Mouse (Mus musculus) cerebellum, adult 2 months (tissue): ENCODE data around the gene Ffar4. TPM values are rescaled to one million over a fixed set of nuclear protein-coding genes. Genes with fewer than 3 reads are reported as not detected.

Source experiments
- DNase-seq, 2 experiments: peaks; one replicate each; pipeline ENCODE4 v3.0.0; 2021
- H3K27ac ChIP-seq: fragments of 200-500 bp; 2 replicates; pipeline ENCODE4 v1.5.1; 2012; ENCODE audit warnings: low read length, control low read depth, inconsistent platforms; ENCODE audit not compliant: insufficient read depth
- H3K27me3 ChIP-seq: fragments of 200-500 bp; 2 replicates; pipeline ENCODE4 v1.6.1; 2012; ENCODE audit warnings: inconsistent platforms, mild to moderate bottlenecking, low read length, moderate library complexity; ENCODE audit not compliant: control insufficient read depth, insufficient read depth
- H3K4me1 ChIP-seq: fragments of 200-500 bp; 2 replicates; pipeline ENCODE4 v1.6.1; 2011; ENCODE audit warnings: low read length; ENCODE audit not compliant: control insufficient read depth, insufficient read depth
- H3K4me3 ChIP-seq: fragments of 200-500 bp; replicated peaks from 2 replicates; pipeline ENCODE3; 2011; ENCODE audit warnings: mild to moderate bottlenecking, low read depth, low read length, control low read depth; ENCODE audit not compliant: insufficient read depth
- CTCF ChIP-seq: fragments of 200-500 bp; IDR thresholded peaks from 2 replicates; pipeline ENCODE4 v1.5.1; 2011; ENCODE audit warnings: low read depth, mild to moderate bottlenecking, control low read depth, low read length, moderate library complexity, borderline replicate concordance; ENCODE audit not compliant: insufficient read depth
- POLR2A ChIP-seq: fragments of 200-500 bp; IDR thresholded peaks from 2 replicates; pipeline ENCODE4 v1.6.1; 2011; ENCODE audit warnings: low read length, control low read depth, borderline replicate concordance; ENCODE audit not compliant: insufficient read depth
- whole genome bisulfite sequencing: fragments of 180-500 bp; shearing (Covaris S2); methylation state at CpG from one replicate; pipeline ENCODE4 v1.1.7; 2018; 5-methylcytosine and 5-hydroxymethylcytosine counted together
- polyA plus RNA-seq: library from polyadenylated mRNA; depleted of rRNA; stranded (reverse); fragments of >200 nt; gene quantifications from 2 replicates; pipeline ENCODE4 v1.2.3, GENCODE M21; 2012; rRNA removed

Ffar4 gene
- polyA plus RNA-seq, result not detected in 2 replicates

DNA sequence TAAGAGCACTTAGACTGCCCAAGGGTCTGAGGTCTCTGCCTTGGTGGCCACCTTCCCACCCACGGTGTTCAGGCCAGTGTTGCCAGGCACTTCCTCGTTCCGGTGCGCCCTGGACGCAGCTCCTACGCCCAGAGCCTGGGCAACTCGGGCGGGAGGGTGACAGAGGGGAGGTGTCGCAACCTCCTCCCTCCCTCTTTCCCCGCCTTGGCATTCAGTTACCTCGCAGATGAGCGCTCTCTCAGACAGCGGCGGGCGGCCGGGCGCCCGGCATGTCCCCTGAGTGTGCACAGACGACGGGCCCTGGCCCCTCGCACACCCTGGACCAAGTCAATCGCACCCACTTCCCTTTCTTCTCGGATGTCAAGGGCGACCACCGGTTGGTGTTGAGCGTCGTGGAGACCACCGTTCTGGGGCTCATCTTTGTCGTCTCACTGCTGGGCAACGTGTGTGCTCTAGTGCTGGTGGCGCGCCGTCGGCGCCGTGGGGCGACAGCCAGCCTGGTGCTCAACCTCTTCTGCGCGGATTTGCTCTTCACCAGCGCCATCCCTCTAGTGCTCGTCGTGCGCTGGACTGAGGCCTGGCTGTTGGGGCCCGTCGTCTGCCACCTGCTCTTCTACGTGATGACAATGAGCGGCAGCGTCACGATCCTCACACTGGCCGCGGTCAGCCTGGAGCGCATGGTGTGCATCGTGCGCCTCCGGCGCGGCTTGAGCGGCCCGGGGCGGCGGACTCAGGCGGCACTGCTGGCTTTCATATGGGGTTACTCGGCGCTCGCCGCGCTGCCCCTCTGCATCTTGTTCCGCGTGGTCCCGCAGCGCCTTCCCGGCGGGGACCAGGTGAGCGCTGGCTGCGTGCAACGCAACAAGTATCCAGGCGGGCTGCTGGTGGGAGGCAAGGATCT is at the start of gene Ffar4:
Ffar4 (plus strand) TSS at position 214 of the 901 bp plus-strand sequence.
- no peak for DNase-seq
- under 1% methylated on average over 77 of the region's 77 CpGs for WGBS
- Histone ChIP-seq H3K27me3 (no peaks in the 10 kb centered on the region; the same call in 1 of the 2 replicates), H3K4me1 (no peaks in the 10 kb centered on the region), H3K27ac (no peak within 1 kb of the TSS), H3K4me3 (no peak within 1 kb of the TSS)
- TF ChIP-seq CTCF (no peak), POLR2A (no peak)

DNA sequence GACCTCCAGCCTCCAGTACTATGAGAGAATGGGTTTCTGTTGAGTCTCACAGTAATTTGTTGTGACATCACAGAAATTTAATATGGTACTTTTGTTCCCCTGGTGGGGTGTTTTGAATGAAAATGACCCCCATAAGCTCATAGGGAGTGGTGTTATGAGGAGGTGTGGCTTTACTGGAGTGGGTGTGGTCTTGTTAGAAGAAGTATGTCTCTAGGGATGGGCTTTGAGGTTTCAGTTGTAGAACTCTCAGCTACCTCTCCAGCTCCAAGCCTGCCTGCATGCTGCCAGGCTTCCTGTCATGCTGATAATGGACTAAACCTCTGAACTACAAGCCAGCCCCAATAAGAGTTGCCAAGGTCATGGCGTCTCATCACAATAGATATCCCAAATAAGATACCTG is 47.2 kb upstream of the Ffar4 start:
- TF ChIP-seq CTCF (no peak), POLR2A (no peak)
- no peak for DNase-seq
- Histone ChIP-seq H3K27me3 (no peaks in the 10 kb centered on the region), H3K4me3 (no peak overlapping the region), H3K27ac (no peak overlapping the region), H3K4me1 (no peaks in the 10 kb centered on the region)
- WGBS, result 100% methylated on average over 1 of the region's 1 CpGs

DNA sequence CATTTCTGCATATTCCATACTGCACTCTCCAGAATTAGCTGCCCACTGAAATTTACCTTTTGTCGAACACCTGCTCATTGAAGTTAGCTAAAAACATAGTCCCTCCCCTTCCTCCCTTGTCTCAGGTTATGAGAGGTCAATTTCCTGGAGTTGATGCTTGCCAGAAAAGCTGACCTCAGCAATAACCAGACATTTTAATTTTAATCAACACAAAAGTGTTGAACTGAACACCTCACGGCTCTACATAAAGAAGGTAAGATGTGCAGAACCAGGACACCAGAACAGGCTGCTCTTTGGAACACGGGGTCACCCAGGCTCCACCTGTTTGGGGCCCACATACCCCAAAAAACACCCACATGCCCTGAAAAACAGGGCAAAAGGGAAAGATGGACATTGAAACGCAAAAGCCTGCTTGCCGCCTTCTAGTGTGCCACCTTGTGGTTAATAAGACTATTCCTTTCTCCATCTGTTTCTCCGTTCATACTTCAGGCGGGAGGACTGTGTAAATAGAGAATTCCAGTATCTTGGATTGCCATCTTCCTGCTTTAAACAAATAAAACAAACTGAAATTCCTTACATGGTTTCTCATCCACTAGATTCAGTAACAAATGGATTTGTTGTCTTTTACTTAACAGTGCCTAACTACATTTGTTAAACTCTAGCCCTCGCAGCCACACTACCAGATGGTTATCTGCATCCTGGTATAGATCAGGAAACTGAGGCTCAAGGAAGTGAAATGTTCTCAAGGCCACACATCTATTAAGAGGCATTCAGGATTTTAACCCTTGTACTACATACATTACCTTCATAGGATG is 43.4 kb upstream of the Ffar4 start:
- H3K27me3 ChIP-seq, result no peaks in the 10 kb centered on the region
- TF ChIP-seq POLR2A (no peak), CTCF (peak; percentile 63)
- DNase-seq, result peak; percentile 36 to 55
- H3K27ac ChIP-seq, result no peak overlapping the region
- H3K4me1 ChIP-seq, result no peaks in the 10 kb centered on the region
- peak overlapping the region; percentile 80 for H3K4me3 ChIP-seq
- WGBS, result 32% methylated on average over 8 of the region's 8 CpGs

DNA sequence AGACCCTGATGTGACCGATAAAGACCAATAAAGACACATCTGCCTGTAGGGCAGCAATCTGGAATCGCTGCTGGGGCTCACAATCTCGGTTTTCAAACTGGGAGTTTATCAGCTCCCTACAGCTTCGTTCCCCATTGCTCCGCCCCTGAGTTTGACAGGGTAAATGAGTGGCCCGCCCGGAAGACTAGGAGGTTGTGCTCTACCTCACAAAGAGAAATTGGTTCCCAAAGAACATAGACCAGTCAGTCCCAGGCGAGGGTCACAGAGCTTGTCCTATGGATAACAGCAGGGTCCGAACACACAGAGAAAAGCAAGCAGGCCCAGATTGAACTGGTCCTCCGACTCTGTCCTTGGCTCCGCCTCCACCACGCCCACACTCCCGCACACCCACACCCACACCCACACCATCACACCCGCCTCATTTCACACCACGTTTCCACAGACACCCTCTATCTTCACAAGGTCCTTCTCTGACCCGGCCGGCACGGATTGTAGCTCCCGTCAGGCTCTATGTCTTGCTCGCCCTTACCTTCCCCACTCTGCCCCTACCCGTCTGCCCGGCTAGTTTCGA is 42.6 kb upstream of the Ffar4 start:
- Histone ChIP-seq H3K4me3 (peak overlapping the region; percentile 80), H3K27ac (no peak overlapping the region), H3K27me3 (no peaks in the 10 kb centered on the region), H3K4me1 (no peaks in the 10 kb centered on the region)
- WGBS, result under 1% methylated on average over 23 of the region's 23 CpGs
- DNase-seq, result peak in 1 of 2 experiments; percentile 80
- no peak for TF ChIP-seq POLR2A

DNA sequence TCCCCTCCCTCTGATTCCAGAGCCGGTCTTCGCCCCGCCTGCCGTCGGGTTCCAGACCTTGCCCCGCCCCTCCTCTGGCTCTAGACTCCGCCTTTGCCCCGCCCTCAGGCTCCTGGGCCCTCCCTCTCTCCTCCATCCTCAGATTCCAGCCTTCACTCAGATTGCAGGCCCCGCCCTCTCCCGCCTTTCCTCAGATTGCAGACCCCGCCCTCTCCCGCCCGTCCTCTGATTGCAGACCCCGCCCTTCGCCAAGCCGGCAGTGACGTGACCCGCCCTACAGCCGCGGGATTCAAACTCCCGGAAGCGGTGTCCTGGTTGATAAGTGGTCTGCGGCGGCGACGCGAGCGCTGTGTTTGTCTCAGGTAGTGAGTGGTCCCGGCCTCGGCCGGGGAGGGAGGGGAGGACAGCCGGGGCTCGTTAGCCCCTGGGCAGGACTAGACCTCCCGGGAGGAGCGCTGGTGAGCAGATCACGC is 42.1 kb upstream of the Ffar4 start, which contains the start of gene Cep55:
Cep55 (plus strand) TSS at position 292 of the 473 bp plus-strand sequence.
- H3K4me1 ChIP-seq, result no peaks in the 10 kb centered on the region
- DNase-seq, result peak; percentile 94
- under 1% methylated on average over 35 of the region's 36 CpGs for WGBS
- H3K27ac ChIP-seq, result no peak within 1 kb of the TSS
- no peaks in the 10 kb centered on the region for H3K27me3 ChIP-seq
- peak within 1 kb of the TSS; percentile 80 for H3K4me3 ChIP-seq
- TF ChIP-seq POLR2A, result no peak
- TF ChIP-seq CTCF, result no peak

DNA sequence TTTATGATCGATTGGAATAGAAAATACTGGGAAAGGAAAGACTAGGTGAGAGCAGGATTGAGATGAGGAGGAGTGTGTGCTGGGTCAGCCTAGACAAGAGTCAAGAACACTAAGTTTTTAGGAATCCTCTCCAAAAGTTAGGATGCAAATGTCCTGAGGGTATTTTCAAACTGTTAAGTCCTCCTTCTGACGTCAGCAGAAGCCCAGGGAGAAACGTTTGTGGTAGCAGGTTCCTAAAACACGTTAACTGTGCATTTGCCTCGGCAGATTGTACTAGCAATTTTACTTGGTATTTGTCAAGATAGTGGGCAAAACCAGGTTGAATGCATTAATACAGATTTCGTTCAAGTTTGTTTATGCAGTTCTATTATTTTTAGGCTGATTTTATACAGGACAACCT is 41.1 kb upstream of the Ffar4 start:
- Histone ChIP-seq H3K4me1 (no peaks in the 10 kb centered on the region), H3K27ac (no peak overlapping the region), H3K27me3 (no peaks in the 10 kb centered on the region), H3K4me3 (no peak overlapping the region)
- 13% methylated on average over 6 of the region's 6 CpGs for WGBS
- TF ChIP-seq POLR2A (no peak), CTCF (no peak)
- no peak for DNase-seq

DNA sequence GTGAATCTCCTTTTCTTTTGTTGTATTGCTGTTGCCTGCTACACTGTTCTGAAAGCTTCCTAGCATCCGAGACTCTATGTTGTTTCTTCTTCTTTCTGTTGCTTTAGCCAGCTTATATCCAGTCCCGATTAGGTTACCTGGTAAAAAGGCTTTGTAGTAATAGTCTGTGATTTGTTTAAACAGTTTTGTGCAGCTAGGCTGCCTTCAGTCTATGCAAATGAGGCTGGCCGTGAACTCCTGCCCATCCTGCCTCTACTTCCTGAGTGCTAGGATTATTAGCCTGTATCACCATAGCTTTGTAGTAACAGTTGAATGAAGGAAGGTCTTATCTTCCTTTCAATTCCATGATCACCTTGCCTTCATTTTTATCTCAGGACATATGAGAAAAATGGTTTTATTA is 40.6 kb upstream of the Ffar4 start:
- no peak overlapping the region for H3K27ac ChIP-seq
- TF ChIP-seq POLR2A (no peak), CTCF (no peak)
- no peak overlapping the region for H3K4me3 ChIP-seq
- no peaks in the 10 kb centered on the region for H3K27me3 ChIP-seq
- H3K4me1 ChIP-seq, result no peaks in the 10 kb centered on the region
- no peak for DNase-seq
- 46% methylated on average over 3 of the region's 3 CpGs for WGBS
